Mouse (Mus musculus): ENCODE measurements around the gene Gng7. TPM values are rescaled to one million over a fixed set of nuclear protein-coding genes. Genes with fewer than 3 reads are reported as not detected.

Gng7 gene
- polyA plus RNA-seq, 1 experiment: 4.1 TPM

DNA sequence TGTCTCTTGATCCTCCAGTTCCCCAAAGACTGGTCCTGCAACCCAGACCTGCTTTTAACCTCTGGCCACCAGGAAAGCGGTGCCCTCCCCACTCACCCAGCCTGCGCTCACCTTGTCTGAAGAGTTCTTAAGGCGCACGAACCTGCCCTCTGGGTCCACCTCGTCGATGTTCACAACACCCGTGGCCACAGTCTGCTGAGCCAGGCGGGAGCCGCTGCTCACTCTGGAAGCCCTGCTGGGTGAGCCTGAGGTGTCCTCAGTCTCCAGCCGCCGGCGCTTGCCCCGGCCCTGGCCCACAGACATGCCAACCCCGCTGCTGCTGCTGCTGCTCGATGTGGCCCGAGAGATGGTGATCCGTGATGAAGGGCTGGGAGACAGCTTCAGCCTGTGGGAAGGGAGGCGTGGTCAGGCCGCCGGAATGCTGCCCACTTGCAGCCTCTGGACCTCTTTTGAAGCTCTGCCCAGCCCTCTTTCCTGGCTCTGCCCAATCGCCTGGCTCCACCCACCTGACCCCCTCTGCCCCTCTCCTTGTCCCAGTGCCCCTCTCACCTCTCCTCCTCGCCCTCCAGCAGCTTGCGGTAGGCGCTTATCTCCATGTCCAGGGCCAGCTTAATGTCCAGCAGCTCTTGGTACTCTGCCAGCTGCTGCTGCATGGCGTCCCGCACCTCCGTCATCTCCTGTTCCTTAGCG lies 110.6 kb downstream of the Gng7 start:
- TF ChIP-seq EP300 (IDR thresholded peaks at IDR 0.05; ENCODE audit: insufficient read depth, low read depth, low read length) (no peak), CTCF (IDR thresholded peaks at IDR 0.05; ENCODE audit: low read depth, low read length) (no peak), POLR2A (IDR thresholded peaks at IDR 0.05; ENCODE audit: insufficient read depth, low read length) (no peak)

GRCm38 (mm10) chr10:80903282-80903681 lies 111.5 kb downstream of the Gng7 start:
- Histone ChIP-seq H3K27ac (ENCODE audit: insufficient read depth, low read length) (no peak overlapping the region), H3K9ac (ENCODE audit: low read depth, poor library complexity, severe bottlenecking) (no peak overlapping the region), H3K36me3 (ENCODE audit: control insufficient read depth, insufficient read depth, low read length, poor library complexity, severe bottlenecking) (no peaks in the 10 kb centered on the region), H3K4me3 (ENCODE audit: low read depth, low read length) (no peak overlapping the region), H3K27me3 (ENCODE audit: control insufficient read depth, insufficient read depth, low read length, poor library complexity, severe bottlenecking) (no peaks in the 10 kb centered on the region), H3K4me1 (ENCODE audit: control insufficient read depth, insufficient read depth, low read length) (peaks cover 2% of the 10 kb centered on the region), H3K9me3 (replicated peaks; ENCODE audit: control insufficient read depth, insufficient read depth, low read length, poor library complexity, severe bottlenecking) (no peaks in the 10 kb centered on the region)
- TF ChIP-seq POLR2A (IDR thresholded peaks at IDR 0.05; ENCODE audit: insufficient read depth, low read length) (no peak), CTCF (IDR thresholded peaks at IDR 0.05; ENCODE audit: low read depth, low read length) (no peak), EP300 (IDR thresholded peaks at IDR 0.05; ENCODE audit: insufficient read depth, low read depth, low read length) (no peak)

More for the DNA sequence above, 110.6 kb downstream of the Gng7 start:
- no peaks in the 10 kb centered on the region for H3K4me1 ChIP-seq (ENCODE audit: control insufficient read depth, insufficient read depth, low read length)
- H3K9me3 ChIP-seq (replicated peaks; ENCODE audit: control insufficient read depth, insufficient read depth, low read length, poor library complexity, severe bottlenecking): no peaks in the 10 kb centered on the region
- no peak overlapping the region for H3K9ac ChIP-seq (ENCODE audit: low read depth, poor library complexity, severe bottlenecking)
- H3K27ac ChIP-seq (ENCODE audit: insufficient read depth, low read length): no peak overlapping the region
- peaks cover 3% of the 10 kb centered on the region for H3K36me3 ChIP-seq (ENCODE audit: control insufficient read depth, insufficient read depth, low read length, poor library complexity, severe bottlenecking)
- no peaks in the 10 kb centered on the region for H3K27me3 ChIP-seq (ENCODE audit: control insufficient read depth, insufficient read depth, low read length, poor library complexity, severe bottlenecking)
- no peak overlapping the region for H3K4me3 ChIP-seq (ENCODE audit: low read depth, low read length)

- Histone ChIP-seq H3K27me3 (ENCODE audit: control insufficient read depth, insufficient read depth, low read length, poor library complexity, severe bottlenecking) (no peaks in the 10 kb centered on the region), H3K27ac (ENCODE audit: insufficient read depth, low read length) (no peak overlapping the region), H3K36me3 (ENCODE audit: control insufficient read depth, insufficient read depth, low read length, poor library complexity, severe bottlenecking) (no peaks in the 10 kb centered on the region), H3K9me3 (replicated peaks; ENCODE audit: control insufficient read depth, insufficient read depth, low read length, poor library complexity, severe bottlenecking) (no peaks in the 10 kb centered on the region), H3K9ac (ENCODE audit: low read depth, poor library complexity, severe bottlenecking) (no peak overlapping the region), H3K4me3 (ENCODE audit: low read depth, low read length) (no peak overlapping the region), H3K4me1 (ENCODE audit: control insufficient read depth, insufficient read depth, low read length) (peaks cover 2% of the 10 kb centered on the region)
- TF ChIP-seq CTCF (IDR thresholded peaks at IDR 0.05; ENCODE audit: low read depth, low read length) (no peak), EP300 (IDR thresholded peaks at IDR 0.05; ENCODE audit: insufficient read depth, low read depth, low read length) (no peak), POLR2A (IDR thresholded peaks at IDR 0.05; ENCODE audit: insufficient read depth, low read length) (no peak)
Measured at GRCm38 (mm10) chr10:80902273-80902940, 112.3 kb downstream of the Gng7 start.

- Histone ChIP-seq H3K36me3 (ENCODE audit: control insufficient read depth, insufficient read depth, low read length, poor library complexity, severe bottlenecking) (no peaks in the 10 kb centered on the region), H3K27me3 (ENCODE audit: control insufficient read depth, insufficient read depth, low read length, poor library complexity, severe bottlenecking) (no peaks in the 10 kb centered on the region), H3K4me3 (ENCODE audit: low read depth, low read length) (no peak overlapping the region), H3K9me3 (replicated peaks; ENCODE audit: control insufficient read depth, insufficient read depth, low read length, poor library complexity, severe bottlenecking) (no peaks in the 10 kb centered on the region), H3K9ac (ENCODE audit: low read depth, poor library complexity, severe bottlenecking) (no peak overlapping the region), H3K4me1 (ENCODE audit: control insufficient read depth, insufficient read depth, low read length) (peaks cover 2% of the 10 kb centered on the region), H3K27ac (ENCODE audit: insufficient read depth, low read length) (no peak overlapping the region)
- no peak for TF ChIP-seq EP300 (IDR thresholded peaks at IDR 0.05; ENCODE audit: insufficient read depth, low read depth, low read length)
- no peak for TF ChIP-seq CTCF (IDR thresholded peaks at IDR 0.05; ENCODE audit: low read depth, low read length)
- no peak for TF ChIP-seq POLR2A (IDR thresholded peaks at IDR 0.05; ENCODE audit: insufficient read depth, low read length)
Measured at GRCm38 (mm10) chr10:80901409-80902272, 113.1 kb downstream of the Gng7 start.

DNA sequence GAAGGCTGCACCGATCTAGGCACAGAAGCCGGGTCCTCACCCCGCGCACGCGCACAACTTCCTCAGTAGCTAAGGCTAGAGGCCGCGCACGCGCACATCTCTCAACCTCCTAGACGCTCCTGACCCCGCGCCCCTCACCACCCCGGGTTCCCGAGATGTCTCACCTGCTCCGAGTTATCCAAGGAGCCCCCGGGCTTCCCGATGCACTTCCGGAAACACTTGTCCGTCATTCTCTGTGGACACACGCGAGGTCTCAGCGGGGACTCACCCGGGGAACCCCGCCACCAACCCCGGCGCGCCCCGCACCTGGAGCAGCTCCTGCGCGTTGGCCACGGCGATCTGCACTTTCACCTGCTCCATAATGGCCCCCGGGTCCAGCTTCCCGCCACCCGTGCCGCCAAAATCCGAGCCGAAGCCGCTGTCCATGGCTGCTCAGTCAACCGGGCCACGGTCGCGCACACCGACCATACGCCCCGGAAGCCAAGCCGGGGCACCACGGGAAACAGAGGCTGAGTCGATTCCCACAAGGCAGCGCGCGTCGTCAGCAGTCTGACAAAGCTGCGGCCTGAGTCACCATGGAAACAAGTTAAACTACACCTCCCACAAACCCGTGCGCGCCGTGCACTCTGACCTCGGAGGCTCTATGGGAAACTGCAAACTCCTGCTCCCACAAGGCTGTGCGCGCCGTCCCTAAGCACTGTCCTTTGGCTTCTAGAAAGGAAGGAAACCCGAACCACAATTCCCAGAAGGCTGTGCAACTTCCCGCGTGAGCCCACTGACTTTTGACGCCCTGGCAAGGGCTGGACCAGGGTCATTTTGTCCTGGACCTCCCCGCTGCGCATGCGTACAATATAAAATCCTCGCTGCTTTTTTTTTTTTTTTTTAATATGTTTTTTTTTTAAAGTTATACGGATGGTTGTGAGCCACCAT lies 114.2 kb downstream of the Gng7 start, which contains the start of gene Timm13:
Gene Timm13 (minus strand): TSS at position 652 of the 930 bp plus-strand sequence.
- Histone ChIP-seq H3K36me3 (ENCODE audit: control insufficient read depth, insufficient read depth, low read length, poor library complexity, severe bottlenecking) (no peaks in the 10 kb centered on the region), H3K27ac (ENCODE audit: insufficient read depth, low read length) (peak within 1 kb of the TSS; percentile 6), H3K4me3 (ENCODE audit: low read depth, low read length) (peak within 1 kb of the TSS; percentile 68), H3K9me3 (replicated peaks; ENCODE audit: control insufficient read depth, insufficient read depth, low read length, poor library complexity, severe bottlenecking) (no peaks in the 10 kb centered on the region), H3K9ac (ENCODE audit: low read depth, poor library complexity, severe bottlenecking) (peak within 1 kb of the TSS; percentile 67), H3K4me1 (ENCODE audit: control insufficient read depth, insufficient read depth, low read length) (peaks cover 2% of the 10 kb centered on the region), H3K27me3 (ENCODE audit: control insufficient read depth, insufficient read depth, low read length, poor library complexity, severe bottlenecking) (no peaks in the 10 kb centered on the region)
- TF ChIP-seq POLR2A (IDR thresholded peaks at IDR 0.05; ENCODE audit: insufficient read depth, low read length) (no peak), EP300 (IDR thresholded peaks at IDR 0.05; ENCODE audit: insufficient read depth, low read depth, low read length) (no peak), CTCF (IDR thresholded peaks at IDR 0.05; ENCODE audit: low read depth, low read length) (no peak)
